Mouse (Mus musculus): Measurements from ENCODE around the gene Hist1h2ah. TPM values are rescaled to one million over a fixed set of nuclear protein-coding genes. Genes with fewer than 3 reads are reported as not detected.

Gene Hist1h2ah
- polyA plus RNA-seq, 1 experiment from 2014 or later = 14.3 TPM

DNA sequence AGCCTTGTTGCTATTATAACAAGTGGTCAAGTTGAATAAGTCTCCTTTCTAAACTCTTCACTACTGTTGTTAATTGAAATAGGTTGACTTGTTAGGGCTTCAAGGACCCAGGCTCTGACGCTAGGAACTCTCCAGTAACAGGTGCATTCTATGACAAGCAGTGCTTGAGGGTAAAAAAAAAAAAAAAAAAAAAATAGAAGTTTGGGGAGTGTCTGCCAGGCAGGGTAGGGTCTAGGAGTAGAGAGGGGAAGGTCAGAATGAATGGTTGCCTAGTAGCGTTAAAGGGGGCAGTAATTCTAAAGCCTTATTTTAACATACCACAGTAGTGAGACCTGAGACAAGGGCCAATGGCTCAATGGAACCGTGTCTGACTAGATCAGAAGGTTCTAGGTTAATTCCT, 37.0 kb downstream of the Hist1h2ah start:
- no peak for DNase-seq (ENCODE audit: extremely low spot score, low spot score)
- Histone ChIP-seq H3K36me3 (replicated peaks) (no peaks in the 10 kb centered on the region), H3K4me3 (no peak overlapping the region), H3K4me1 (peaks cover 37% of the 10 kb centered on the region), H3K9me3 (no peaks in the 10 kb centered on the region), H3K27me3 (ENCODE audit: poor library complexity, severe bottlenecking) (peaks cover 87% of the 10 kb centered on the region), H3K27ac (no peak overlapping the region)
- WGBS = 22% methylated on average over 3 of the region's 3 CpGs

DNA sequence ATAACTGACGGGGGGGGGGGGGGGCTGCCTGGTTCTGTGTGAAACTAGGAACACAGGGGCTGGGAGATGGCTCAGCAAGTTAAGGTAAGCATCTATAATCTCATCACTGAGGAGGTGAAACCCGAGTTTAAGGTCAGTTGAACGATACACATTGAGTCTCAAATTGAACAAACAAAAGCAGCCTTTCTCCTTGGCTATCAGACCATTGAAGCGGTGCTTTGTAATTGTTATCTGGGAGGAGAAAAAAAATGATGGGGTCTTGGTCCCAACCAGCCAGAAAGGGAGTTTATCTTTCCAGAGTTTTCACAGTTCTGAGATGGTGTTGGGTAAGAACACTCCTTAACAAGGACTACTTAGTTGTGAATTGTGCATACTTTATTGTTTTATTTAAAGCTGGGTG, 37.5 kb downstream of the Hist1h2ah start:
- peaks cover 84% of the 10 kb centered on the region for H3K27me3 ChIP-seq (ENCODE audit: poor library complexity, severe bottlenecking)
- no peak overlapping the region for H3K27ac ChIP-seq
- H3K36me3 ChIP-seq (replicated peaks) = no peaks in the 10 kb centered on the region
- WGBS = 4% methylated on average over 4 of the region's 4 CpGs
- no peaks in the 10 kb centered on the region for H3K9me3 ChIP-seq
- peaks cover 37% of the 10 kb centered on the region for H3K4me1 ChIP-seq
- no peak for DNase-seq (ENCODE audit: extremely low spot score, low spot score)
- peak overlapping the region; percentile 58 for H3K4me3 ChIP-seq

DNA sequence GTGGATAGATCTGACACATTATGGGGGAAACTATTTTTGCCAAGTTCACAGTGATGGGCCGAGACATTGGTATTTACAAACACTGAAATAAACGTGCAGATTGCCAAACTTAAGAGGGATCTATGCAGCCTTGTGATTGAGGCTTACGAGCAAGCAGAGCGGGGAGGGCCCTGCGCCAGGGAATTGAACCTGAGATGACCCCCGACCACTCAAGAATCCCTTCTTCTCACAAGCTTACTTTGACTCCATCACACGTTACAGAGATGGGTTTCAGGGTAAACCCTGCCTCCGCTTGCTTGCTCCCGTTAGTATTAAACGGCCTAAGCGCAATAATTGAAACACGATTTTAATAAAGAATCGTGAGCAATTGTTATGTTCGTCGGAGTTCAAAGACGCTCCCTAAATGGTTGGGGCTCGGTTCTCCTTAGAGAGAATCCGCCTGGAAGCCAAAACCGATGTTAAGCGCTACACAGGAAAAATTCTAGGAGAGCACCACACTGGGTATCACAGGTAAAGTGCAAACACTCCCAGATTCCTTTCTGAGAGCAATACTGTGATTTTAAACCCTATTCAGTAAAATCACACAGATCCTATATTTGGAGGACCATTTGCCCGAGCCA, 38.1 kb downstream of the Hist1h2ah start:
- no peak for DNase-seq (ENCODE audit: extremely low spot score, low spot score)
- under 1% methylated on average over 21 of the region's 21 CpGs for WGBS

DNA sequence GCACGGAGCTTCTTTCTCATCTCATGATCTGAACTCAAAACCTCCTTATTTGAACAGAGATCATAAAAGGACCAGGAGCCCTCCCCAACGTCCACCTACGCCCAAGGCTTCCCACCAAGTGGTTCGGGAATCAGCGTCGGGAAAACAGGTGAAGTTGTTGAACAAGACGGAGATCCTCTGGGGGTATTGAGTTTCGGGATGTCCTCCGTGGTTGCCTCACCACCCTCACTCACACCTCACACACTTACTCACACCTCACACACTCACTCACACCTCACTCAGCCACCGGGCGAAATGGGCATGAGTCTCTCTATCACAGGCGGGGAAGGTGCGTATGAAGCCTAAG, 38.6 kb downstream of the Hist1h2ah start:
- WGBS = 0% methylated on average over 13 of the region's 13 CpGs
- Histone ChIP-seq H3K4me3 (peak overlapping the region; percentile 58), H3K36me3 (replicated peaks) (no peaks in the 10 kb centered on the region), H3K9me3 (no peaks in the 10 kb centered on the region), H3K27me3 (ENCODE audit: poor library complexity, severe bottlenecking) (peaks cover 77% of the 10 kb centered on the region), H3K27ac (no peak overlapping the region), H3K4me1 (peaks cover 37% of the 10 kb centered on the region)
- DNase-seq (ENCODE audit: extremely low spot score, low spot score) = peak; percentile 44

More for the DNA sequence above, 38.1 kb downstream of the Hist1h2ah start:
- H3K36me3 ChIP-seq (replicated peaks) = no peaks in the 10 kb centered on the region
- peaks cover 82% of the 10 kb centered on the region for H3K27me3 ChIP-seq (ENCODE audit: poor library complexity, severe bottlenecking)
- peaks cover 37% of the 10 kb centered on the region for H3K4me1 ChIP-seq
- no peak overlapping the region for H3K27ac ChIP-seq
- peak overlapping the region; percentile 58 for H3K4me3 ChIP-seq
- no peaks in the 10 kb centered on the region for H3K9me3 ChIP-seq

DNA sequence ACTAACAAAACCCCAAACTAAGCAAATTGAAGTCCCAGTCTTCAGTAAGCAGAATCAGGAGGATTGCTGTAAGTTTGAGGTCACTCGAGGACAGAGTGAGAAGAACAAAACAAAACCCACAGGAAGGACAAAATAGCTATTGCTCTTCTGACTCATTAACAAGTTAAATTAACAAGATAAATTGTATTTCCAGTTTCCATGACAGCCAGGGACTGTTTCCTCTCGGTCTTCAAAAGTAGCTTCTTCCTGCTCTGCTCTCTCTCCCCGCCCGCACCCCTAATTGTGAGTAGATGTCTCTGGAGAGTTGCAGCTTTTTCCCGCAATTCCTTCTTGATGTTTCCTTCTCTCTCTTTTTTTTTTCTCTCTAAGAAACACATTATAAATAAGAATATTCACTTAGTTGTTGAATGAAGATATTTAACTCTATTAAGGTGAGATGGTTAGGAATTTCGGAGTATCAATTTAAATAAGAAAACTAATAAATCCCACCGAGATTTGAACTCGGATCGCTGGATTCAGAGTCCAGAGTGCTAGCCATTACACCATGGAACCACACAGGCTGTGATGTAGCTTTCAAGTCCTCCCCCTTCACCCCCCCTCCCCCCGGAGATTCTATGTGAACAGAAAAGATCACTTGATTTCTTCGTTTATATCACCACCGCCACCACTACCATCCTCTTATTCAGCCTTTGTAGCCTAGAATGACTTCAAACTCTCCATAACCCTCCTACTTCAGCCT, 39.1 kb downstream of the Hist1h2ah start:
- Histone ChIP-seq H3K9me3 (no peaks in the 10 kb centered on the region), H3K4me1 (peaks cover 37% of the 10 kb centered on the region), H3K4me3 (peak overlapping the region; percentile 58), H3K27me3 (ENCODE audit: poor library complexity, severe bottlenecking) (peaks cover 75% of the 10 kb centered on the region), H3K27ac (no peak overlapping the region), H3K36me3 (replicated peaks) (no peaks in the 10 kb centered on the region)
- peak; percentile 78 for DNase-seq (ENCODE audit: extremely low spot score, low spot score)
- 2% methylated on average over 12 of the region's 12 CpGs for WGBS

DNA sequence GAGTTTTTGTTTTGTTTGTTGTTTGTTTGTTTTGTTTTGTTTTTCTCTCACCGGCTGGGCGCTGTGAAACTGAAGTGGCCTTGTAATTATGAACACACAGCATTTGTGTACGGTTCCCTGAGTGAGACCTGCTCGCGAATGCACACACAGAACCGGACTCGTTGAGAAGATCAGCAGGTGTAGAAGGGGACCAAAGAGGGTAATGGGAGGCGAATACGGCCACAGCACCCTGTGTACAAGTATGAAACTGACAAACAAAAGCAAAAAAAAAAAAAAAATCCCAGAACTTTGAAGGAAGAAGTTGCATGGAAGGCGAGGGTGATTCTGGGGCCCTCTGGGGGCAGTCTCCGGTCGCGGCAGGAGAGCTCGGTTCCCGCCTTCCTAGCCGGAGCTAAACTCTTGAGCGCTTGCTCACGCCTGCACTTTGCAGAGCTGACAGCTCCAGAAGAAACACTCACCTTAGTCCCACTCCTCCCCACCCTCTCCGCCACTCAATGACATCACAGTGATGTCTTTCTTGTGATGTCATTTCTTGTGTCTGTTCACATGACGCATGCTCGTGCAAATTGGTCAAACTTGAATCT, 39.9 kb downstream of the Hist1h2ah start:
- Histone ChIP-seq H3K36me3 (replicated peaks) (no peaks in the 10 kb centered on the region), H3K4me3 (peak overlapping the region; percentile 58), H3K4me1 (peaks cover 37% of the 10 kb centered on the region), H3K27me3 (ENCODE audit: poor library complexity, severe bottlenecking) (peaks cover 72% of the 10 kb centered on the region), H3K27ac (no peak overlapping the region), H3K9me3 (no peaks in the 10 kb centered on the region)
- peak; percentile 57 for DNase-seq (ENCODE audit: extremely low spot score, low spot score)
- 1% methylated on average over 21 of the region's 21 CpGs for WGBS

DNA sequence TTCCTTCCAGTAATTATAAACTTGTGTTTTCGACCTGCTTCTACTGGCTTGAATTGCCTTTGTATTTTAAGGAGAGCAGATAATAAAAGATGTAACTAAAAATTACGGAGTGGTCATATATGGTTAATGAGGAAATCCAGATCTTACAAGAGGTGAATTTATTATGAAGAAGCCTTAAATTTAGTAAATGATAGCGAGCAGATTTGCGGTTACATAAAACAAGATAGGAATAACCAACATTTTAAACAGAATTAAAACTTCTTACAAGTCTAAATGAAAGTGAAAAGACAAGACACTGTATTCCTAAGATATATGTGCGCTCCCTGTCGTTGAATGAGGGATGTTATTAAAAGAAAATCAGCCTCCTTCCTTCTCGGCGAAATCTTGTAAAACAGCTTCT, 40.5 kb downstream of the Hist1h2ah start:
- no peaks in the 10 kb centered on the region for H3K9me3 ChIP-seq
- WGBS = 4% methylated on average over 8 of the region's 8 CpGs
- H3K4me3 ChIP-seq = peak overlapping the region; percentile 58
- peaks cover 67% of the 10 kb centered on the region for H3K27me3 ChIP-seq (ENCODE audit: poor library complexity, severe bottlenecking)
- no peaks in the 10 kb centered on the region for H3K36me3 ChIP-seq (replicated peaks)
- no peak for DNase-seq (ENCODE audit: extremely low spot score, low spot score)
- no peak overlapping the region for H3K27ac ChIP-seq
- peaks cover 37% of the 10 kb centered on the region for H3K4me1 ChIP-seq

DNA sequence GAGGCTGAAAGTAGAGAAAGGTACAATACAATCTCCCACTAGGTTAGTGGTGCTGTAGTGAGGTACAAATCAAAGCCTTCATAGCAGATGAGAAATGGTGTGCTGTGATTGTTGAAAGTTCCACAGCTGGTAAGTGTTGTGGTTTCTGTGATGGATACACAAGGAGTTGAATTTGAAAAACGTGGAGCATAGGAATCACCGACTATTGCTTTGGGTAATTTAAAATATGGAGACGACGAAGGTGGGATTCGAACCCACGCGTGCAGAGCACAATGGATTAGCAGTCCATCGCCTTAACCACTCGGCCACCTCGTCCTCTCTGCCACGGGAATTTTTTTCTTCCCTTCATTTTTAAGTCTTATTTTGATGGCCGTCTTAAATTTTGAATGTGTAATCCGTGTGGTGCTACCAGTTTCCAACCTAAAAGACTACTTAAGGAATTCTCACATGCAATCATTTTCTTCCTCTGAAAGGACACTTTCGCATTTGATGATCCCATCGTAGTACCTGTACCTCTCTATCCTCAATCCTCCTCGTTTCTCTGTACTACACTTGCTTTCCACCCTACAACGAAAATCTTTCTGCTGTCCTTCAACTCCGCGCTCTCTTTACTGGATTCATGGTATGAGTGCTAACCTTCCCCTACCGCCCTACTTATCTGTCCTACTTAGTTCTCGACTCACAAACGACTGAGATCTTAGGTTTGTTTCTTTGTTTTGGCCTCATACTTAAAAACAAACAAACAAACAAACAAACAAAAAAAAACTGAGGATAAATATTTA, 41.2 kb downstream of the Hist1h2ah start:
- Histone ChIP-seq H3K4me3 (peak overlapping the region; percentile 58), H3K36me3 (replicated peaks) (no peaks in the 10 kb centered on the region), H3K27ac (no peak overlapping the region), H3K9me3 (no peaks in the 10 kb centered on the region), H3K27me3 (ENCODE audit: poor library complexity, severe bottlenecking) (peaks cover 59% of the 10 kb centered on the region), H3K4me1 (peaks cover 37% of the 10 kb centered on the region)
- peak; percentile 80 for DNase-seq (ENCODE audit: extremely low spot score, low spot score)
- 0% methylated on average over 22 of the region's 22 CpGs for WGBS

DNA sequence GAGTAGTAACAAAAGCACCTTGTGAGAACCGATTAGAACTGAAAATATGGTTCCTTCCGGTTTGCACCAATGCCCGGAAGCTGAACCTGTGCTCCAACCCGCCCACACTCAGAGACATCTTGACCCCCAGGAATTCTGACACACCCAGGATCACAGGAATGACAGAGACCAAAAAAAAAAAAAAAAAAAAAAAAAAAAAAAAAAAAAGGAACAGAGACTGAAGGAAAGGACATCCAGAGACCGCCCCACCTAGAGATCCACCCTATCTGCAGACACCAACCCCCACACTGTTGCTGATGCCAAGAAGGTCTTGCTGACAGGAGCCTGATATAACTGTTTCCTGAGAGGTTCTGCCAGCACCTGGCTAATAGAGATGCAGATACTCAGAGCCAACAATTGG, 42.8 kb downstream of the Hist1h2ah start:
- H3K36me3 ChIP-seq (replicated peaks) = no peaks in the 10 kb centered on the region
- no peaks in the 10 kb centered on the region for H3K9me3 ChIP-seq
- H3K4me1 ChIP-seq = peaks cover 31% of the 10 kb centered on the region
- no peak overlapping the region for H3K4me3 ChIP-seq
- peaks cover 46% of the 10 kb centered on the region for H3K27me3 ChIP-seq (ENCODE audit: poor library complexity, severe bottlenecking)
- DNase-seq (ENCODE audit: extremely low spot score, low spot score) = no peak
- 83% methylated on average over 5 of the region's 5 CpGs for WGBS
- no peak overlapping the region for H3K27ac ChIP-seq

Small RNAs within 50 kb of the gene (microRNA-seq; reads per million reads assigned to microRNA genes)
- gene Gm26300 (not detected), gene Gm44390 (0.90 reads per million), gene Gm44486 (not detected)

Other genes with a start within 250 kb of the Hist1h2ah start
- 11.9 and 17.4 TPM in 2 replicates for gene Hist1h2an, start 248.3 kb downstream of the Hist1h2ah start, polyA plus RNA-seq (2016; fragmentation: Nextera tagmentation; extraction: Ambion mirVana)
- gene Hist1h2bp, start 248.1 kb downstream of the Hist1h2ah start, polyA plus RNA-seq (2016; fragmentation: Nextera tagmentation; extraction: Ambion mirVana) = 4.3 and 4.8 TPM in 2 replicates
- gene Hist1h2bq, start 225.4 kb downstream of the Hist1h2ah start, polyA plus RNA-seq (2016; fragmentation: Nextera tagmentation; extraction: Ambion mirVana) = 19.8 and 21.9 TPM in 2 replicates
- gene Hist1h2ao, start 225.1 kb downstream of the Hist1h2ah start, polyA plus RNA-seq (2016; fragmentation: Nextera tagmentation; extraction: Ambion mirVana) = 4.2 TPM in 1 of 2 replicates, not detected in the other
- not detected in 2 replicates for gene Hist1h4m, start 223.8 kb downstream of the Hist1h2ah start, polyA plus RNA-seq (2016; fragmentation: Nextera tagmentation; extraction: Ambion mirVana)
- gene Hist1h4n, start 203.4 kb downstream of the Hist1h2ah start, polyA plus RNA-seq (2016; fragmentation: Nextera tagmentation; extraction: Ambion mirVana) = 9.3 and 9.4 TPM in 2 replicates
- 6,723 and 6,843 TPM in 2 replicates for gene Hist1h2ap, start 202.1 kb downstream of the Hist1h2ah start, polyA plus RNA-seq (2016; fragmentation: Nextera tagmentation; extraction: Ambion mirVana)
- 20.1 and 23.1 TPM in 2 replicates for gene Hist1h2br, start 201.8 kb downstream of the Hist1h2ah start, polyA plus RNA-seq (2016; fragmentation: Nextera tagmentation; extraction: Ambion mirVana)
- 24.3 and 26.8 TPM in 2 replicates for gene Zfp184, start 90.5 kb downstream of the Hist1h2ah start, polyA plus RNA-seq (2016; fragmentation: Nextera tagmentation; extraction: Ambion mirVana)
- gene Pom121l2, start 54.4 kb downstream of the Hist1h2ah start, polyA plus RNA-seq (2016; fragmentation: Nextera tagmentation; extraction: Ambion mirVana) = 0.09 TPM in 1 of 2 replicates, not detected in the other
- gene Prss16, start 25.8 kb downstream of the Hist1h2ah start, polyA plus RNA-seq (2016; fragmentation: Nextera tagmentation; extraction: Ambion mirVana) = 0.26 and 0.41 TPM in 2 replicates
- gene Hist1h2bk, start 302 bp upstream of the Hist1h2ah start, polyA plus RNA-seq (2016; fragmentation: Nextera tagmentation; extraction: Ambion mirVana) = 6.4 and 7.7 TPM in 2 replicates
- gene Hist1h4i, start 5.8 kb upstream of the Hist1h2ah start, polyA plus RNA-seq (2016; fragmentation: Nextera tagmentation; extraction: Ambion mirVana) = 53.1 and 58.6 TPM in 2 replicates
- gene Hist1h2ag, start 7.4 kb upstream of the Hist1h2ah start, polyA plus RNA-seq (2016; fragmentation: Nextera tagmentation; extraction: Ambion mirVana) = 54.9 and 55.0 TPM in 2 replicates
- gene Hist1h2bj, start 7.6 kb upstream of the Hist1h2ah start, polyA plus RNA-seq (2016; fragmentation: Nextera tagmentation; extraction: Ambion mirVana) = 11.7 and 14.9 TPM in 2 replicates
- not detected in 2 replicates for gene Vmn1r188, start 48.9 kb upstream of the Hist1h2ah start, polyA plus RNA-seq (2016; fragmentation: Nextera tagmentation; extraction: Ambion mirVana)
- gene Vmn1r189, start 70.3 kb upstream of the Hist1h2ah start, polyA plus RNA-seq (2016; fragmentation: Nextera tagmentation; extraction: Ambion mirVana) = not detected in 2 replicates
- gene Vmn1r191, start 148.4 kb upstream of the Hist1h2ah start, polyA plus RNA-seq (2016; fragmentation: Nextera tagmentation; extraction: Ambion mirVana) = not detected in 2 replicates
- gene Vmn1r192, start 155.6 kb upstream of the Hist1h2ah start, polyA plus RNA-seq (2016; fragmentation: Nextera tagmentation; extraction: Ambion mirVana) = not detected in 2 replicates
- not detected in 2 replicates for gene Vmn1r193, start 187.6 kb upstream of the Hist1h2ah start, polyA plus RNA-seq (2016; fragmentation: Nextera tagmentation; extraction: Ambion mirVana)
- not detected in 2 replicates for gene Vmn1r194, start 208.6 kb upstream of the Hist1h2ah start, polyA plus RNA-seq (2016; fragmentation: Nextera tagmentation; extraction: Ambion mirVana)
- not detected in 2 replicates for gene Vmn1r195, start 235.0 kb upstream of the Hist1h2ah start, polyA plus RNA-seq (2016; fragmentation: Nextera tagmentation; extraction: Ambion mirVana)

Data from forebrain, embryonic 10.5 days (tissue).